Mouse (Mus musculus) midbrain, embryonic 16.5 days (tissue): ENCODE measurements around the gene Bcl2. TPM values are rescaled to one million over a fixed set of nuclear protein-coding genes. Genes with fewer than 3 reads are reported as not detected.

Source experiments
- ATAC-seq: fragments of 200-750 bp; cut with Nextera tagmentation; 2 replicates; pipeline ENCODE4 v1.8.0; 2017; ENCODE audit warnings: moderate TSS enrichment
- H3K27ac ChIP-seq: fragments of 300-500 bp; sonication (generic); 2 replicates; pipeline ENCODE4 v1.5.1; 2014; ENCODE audit warnings: mild to moderate bottlenecking, low read length, mixed read lengths
- H3K27me3 ChIP-seq: fragments of 300-500 bp; sonication (generic); 2 replicates; pipeline ENCODE4 v1.6.1; 2014; ENCODE audit warnings: low read depth, low read length, mixed read lengths; ENCODE audit not compliant: control insufficient read depth, insufficient read depth
- H3K36me3 ChIP-seq: fragments of 300-500 bp; sonication (generic); 2 replicates; pipeline ENCODE4 v1.6.1; 2014; ENCODE audit warnings: mild to moderate bottlenecking, low read length, moderate library complexity, mixed read lengths; ENCODE audit not compliant: control insufficient read depth, insufficient read depth
- H3K4me1 ChIP-seq: fragments of 300-500 bp; sonication (generic); 2 replicates; pipeline ENCODE4 v1.6.1; 2014; ENCODE audit warnings: mild to moderate bottlenecking, low read length, mixed read lengths; ENCODE audit not compliant: control insufficient read depth, insufficient read depth
- H3K4me2 ChIP-seq: fragments of 300-500 bp; sonication (generic); 2 replicates; pipeline ENCODE4 v1.6.1; 2014; ENCODE audit warnings: mild to moderate bottlenecking, low read length, mixed read lengths
- H3K4me3 ChIP-seq: fragments of 300-500 bp; sonication (generic); 2 replicates; pipeline ENCODE4 v1.5.1; 2014; ENCODE audit warnings: low read depth, mild to moderate bottlenecking, low read length, moderate library complexity, mixed read lengths
- H3K9ac ChIP-seq: fragments of 300-500 bp; sonication (generic); 2 replicates; pipeline ENCODE4 v1.6.1; 2014; ENCODE audit warnings: low read depth, low read length, mixed read lengths
- H3K9me3 ChIP-seq: fragments of 300-500 bp; sonication (generic); replicated peaks from 2 replicates; pipeline ENCODE4 v1.6.1; 2014; ENCODE audit warnings: mild to moderate bottlenecking, low read length, mixed read lengths; ENCODE audit not compliant: control insufficient read depth, poor library complexity, severe bottlenecking
- WGBS: fragments of 180-500 bp; shearing (Covaris S2); extraction: QIAGEN DNeasy Blood & Tissue Kit; methylation state at CpG from one replicate; pipeline ENCODE4 v1.1.7; 2014; 5-methylcytosine and 5-hydroxymethylcytosine counted together
- polyA plus RNA-seq: library from polyadenylated mRNA; unstranded; fragments of >200 nt; fragmentation: Nextera tagmentation; extraction: Ambion mirVana; gene quantifications from 2 replicates; pipeline ENCODE4 v1.2.1, GENCODE M21; 2015

The Bcl2 gene
- polyA plus RNA-seq, 1 experiment from 2014 or later = 16.2 TPM

- Histone ChIP-seq H3K27ac (no peak overlapping the region), H3K4me1 (no peaks in the 10 kb centered on the region; the same call in 1 of the 2 replicates), H3K4me2 (no peak overlapping the region), H3K9me3 (no peaks in the 10 kb centered on the region), H3K36me3 (no peaks in the 10 kb centered on the region), H3K9ac (no peak overlapping the region), H3K4me3 (no peak overlapping the region), H3K27me3 (no peaks in the 10 kb centered on the region)
- 48% methylated on average over 2 of the region's 2 CpGs for WGBS
- no peak for ATAC-seq
These were observed 122.8 kb downstream of the Bcl2 start for GRCm38 (mm10) chr1:106591180-106591774.

GRCm38 (mm10) chr1:106589141-106589540 is 124.9 kb downstream of the Bcl2 start:
- Histone ChIP-seq H3K36me3 (no peaks in the 10 kb centered on the region), H3K4me1 (no peaks in the 10 kb centered on the region), H3K27ac (no peak overlapping the region), H3K27me3 (no peaks in the 10 kb centered on the region), H3K9me3 (no peaks in the 10 kb centered on the region), H3K4me2 (no peak overlapping the region), H3K9ac (no peak overlapping the region), H3K4me3 (no peak overlapping the region)
- 94% methylated on average over 2 of the region's 2 CpGs for WGBS
- ATAC-seq = no peak

DNA sequence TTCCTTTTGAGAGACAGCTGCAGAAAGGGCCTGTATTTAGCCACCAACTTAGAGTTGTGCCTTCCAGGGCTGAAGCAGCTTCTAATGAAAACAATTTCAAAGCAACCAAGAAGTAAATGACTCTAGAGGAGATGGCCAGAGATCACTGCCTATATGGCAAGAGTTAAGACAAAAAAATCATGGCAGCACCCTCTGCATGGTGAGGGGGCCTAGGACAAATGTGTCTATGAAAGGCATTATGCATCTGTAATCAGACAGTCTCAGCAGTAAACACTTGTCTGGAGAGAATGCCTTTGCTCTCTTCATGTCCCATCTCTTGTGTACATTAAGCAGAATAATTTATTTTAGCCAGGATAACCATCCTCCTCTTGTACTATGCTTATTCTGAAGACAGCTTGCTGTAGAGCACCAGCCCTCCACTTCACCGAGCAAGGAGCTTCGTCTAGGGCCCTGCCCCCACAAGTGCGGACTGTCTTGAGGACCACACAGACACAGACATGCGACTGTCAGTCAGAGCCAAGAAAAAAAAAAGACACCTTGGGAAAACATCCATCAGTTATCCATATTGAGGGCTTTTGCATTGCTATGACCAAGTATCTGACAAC is 126.1 kb downstream of the Bcl2 start:
- H3K9ac ChIP-seq = no peak overlapping the region
- no peak for ATAC-seq
- no peak overlapping the region for H3K4me2 ChIP-seq
- no peaks in the 10 kb centered on the region for H3K36me3 ChIP-seq
- no peak overlapping the region for H3K27ac ChIP-seq
- H3K4me3 ChIP-seq = no peak overlapping the region
- peaks cover 2% of the 10 kb centered on the region for H3K4me1 ChIP-seq
- 88% methylated on average over 4 of the region's 4 CpGs for WGBS
- no peaks in the 10 kb centered on the region for H3K9me3 ChIP-seq
- H3K27me3 ChIP-seq = no peaks in the 10 kb centered on the region

DNA sequence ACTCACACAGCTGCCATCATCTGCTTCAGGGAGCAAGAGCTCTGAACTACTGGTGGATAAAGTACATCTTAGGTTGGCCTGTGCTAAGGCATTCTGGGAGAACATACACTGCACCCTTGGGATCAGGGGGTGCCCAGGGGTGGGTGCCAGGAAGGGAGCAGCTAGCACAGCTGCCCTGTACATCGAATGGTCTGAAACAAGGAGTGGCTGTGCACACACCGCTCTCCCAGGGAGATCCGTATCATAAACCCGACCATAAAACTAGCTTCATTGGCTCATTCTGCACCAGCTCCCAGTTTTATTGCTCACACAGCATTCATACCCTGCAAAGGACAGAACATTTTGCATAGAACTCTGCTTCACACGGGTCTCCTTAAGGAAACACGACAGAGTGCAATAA is 127.3 kb downstream of the Bcl2 start:
- Histone ChIP-seq H3K4me2 (no peak overlapping the region), H3K9ac (no peak overlapping the region), H3K9me3 (no peaks in the 10 kb centered on the region), H3K4me3 (no peak overlapping the region), H3K27ac (no peak overlapping the region), H3K27me3 (no peaks in the 10 kb centered on the region), H3K36me3 (no peaks in the 10 kb centered on the region), H3K4me1 (peaks cover 2% of the 10 kb centered on the region)
- 95% methylated on average over 6 of the region's 6 CpGs for WGBS
- ATAC-seq = no peak

- H3K9ac ChIP-seq = no peak overlapping the region
- H3K4me3 ChIP-seq = no peak overlapping the region
- no peaks in the 10 kb centered on the region for H3K9me3 ChIP-seq
- H3K4me2 ChIP-seq = no peak overlapping the region
- H3K4me1 ChIP-seq = peaks cover 2% of the 10 kb centered on the region
- peak overlapping the region; percentile 67 for H3K27ac ChIP-seq
- no peak for ATAC-seq
- H3K27me3 ChIP-seq = no peaks in the 10 kb centered on the region
- H3K36me3 ChIP-seq = no peaks in the 10 kb centered on the region
These were observed 128.7 kb downstream of the Bcl2 start for GRCm38 (mm10) chr1:106585349-106585748.

DNA sequence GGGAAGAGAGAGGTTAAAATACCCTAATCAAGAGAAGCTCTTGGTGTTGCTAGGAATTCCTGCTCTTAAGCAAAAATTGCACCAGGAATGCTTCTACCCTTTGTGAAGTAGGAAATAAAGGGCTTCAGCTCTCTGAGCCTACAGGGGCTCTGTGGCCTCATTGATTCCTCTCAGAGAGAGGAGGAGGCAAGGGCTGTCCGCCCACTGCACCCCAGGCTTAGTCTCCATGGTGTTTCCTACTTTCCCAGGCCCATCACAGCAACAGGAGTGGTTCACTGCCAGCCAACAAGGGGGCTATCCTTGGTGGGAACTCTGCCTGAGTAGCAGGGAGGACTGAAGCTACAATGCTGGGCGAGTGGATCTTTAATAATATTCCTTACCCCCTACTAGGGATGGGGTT is 129.2 kb downstream of the Bcl2 start:
- ATAC-seq = peak; percentile 82
- 44% methylated on average over 2 of the region's 2 CpGs for WGBS

GRCm38 (mm10) chr1:106584273-106584672 is 129.8 kb downstream of the Bcl2 start:
- no peak overlapping the region for H3K4me2 ChIP-seq
- H3K27ac ChIP-seq = peak overlapping the region; percentile 71
- H3K4me1 ChIP-seq = peaks cover 2% of the 10 kb centered on the region
- no peak for ATAC-seq
- H3K36me3 ChIP-seq = no peaks in the 10 kb centered on the region
- H3K9me3 ChIP-seq = no peaks in the 10 kb centered on the region
- no peaks in the 10 kb centered on the region for H3K27me3 ChIP-seq
- WGBS = 69% methylated on average over 4 of the region's 4 CpGs
- no peak overlapping the region for H3K4me3 ChIP-seq
- H3K9ac ChIP-seq = no peak overlapping the region

More for the DNA sequence above, 129.2 kb downstream of the Bcl2 start:
- Histone ChIP-seq H3K4me2 (no peak overlapping the region), H3K27ac (peak overlapping the region; percentile 67; the same call in 1 of the 2 replicates), H3K4me3 (no peak overlapping the region), H3K4me1 (peaks cover 2% of the 10 kb centered on the region), H3K36me3 (no peaks in the 10 kb centered on the region), H3K9me3 (no peaks in the 10 kb centered on the region), H3K27me3 (no peaks in the 10 kb centered on the region), H3K9ac (no peak overlapping the region)

DNA sequence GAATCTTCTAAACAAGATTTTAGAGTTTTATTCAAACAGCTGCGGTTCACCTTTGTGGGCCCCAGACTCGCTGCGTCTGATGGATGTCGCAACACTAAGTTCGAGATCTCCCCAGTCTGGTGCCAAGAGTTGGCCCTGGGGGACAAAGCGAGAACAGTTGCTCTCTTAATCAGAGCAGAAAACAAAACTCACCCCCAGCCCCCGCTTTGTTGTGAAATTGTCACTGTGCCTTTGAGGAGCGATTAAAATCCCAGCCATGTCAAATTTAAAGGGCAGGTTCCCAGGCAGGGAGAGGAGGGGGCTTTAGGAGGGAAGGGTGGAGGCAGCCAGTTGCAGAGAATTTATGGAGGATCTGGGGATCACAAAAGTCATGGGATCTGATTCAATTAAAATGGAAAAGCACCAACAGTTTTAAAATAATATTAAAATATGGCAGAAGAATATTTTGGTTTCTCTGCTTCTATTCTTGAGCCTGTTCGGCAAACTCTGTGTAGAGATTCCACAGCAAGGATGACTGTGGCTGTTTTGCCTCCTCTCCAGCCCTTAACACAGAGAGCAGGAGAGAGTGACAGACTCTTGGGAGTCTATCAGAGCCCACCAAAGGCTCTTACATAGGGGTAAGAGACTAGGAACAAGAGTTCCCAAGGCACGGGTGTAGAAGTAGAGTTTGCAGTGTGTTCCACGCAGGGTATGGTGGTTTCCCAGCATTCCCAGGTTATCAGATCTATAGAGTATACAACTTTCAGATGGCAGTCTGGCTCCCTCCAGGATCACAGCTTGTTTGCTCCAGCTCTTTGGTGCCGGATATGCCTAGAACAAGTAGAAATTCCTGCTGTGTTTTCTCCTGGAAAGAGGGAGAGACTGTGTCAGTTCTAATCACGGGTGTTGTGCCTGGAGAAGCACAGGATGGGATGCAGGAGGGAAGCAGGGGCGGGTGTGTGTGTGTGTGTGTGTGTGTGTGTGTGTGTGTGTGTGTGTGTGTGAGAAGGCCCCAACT is 130.5 kb downstream of the Bcl2 start:
- ATAC-seq = peak; percentile 44; the same call in 1 of the 2 replicates
- H3K9ac ChIP-seq = no peak overlapping the region
- H3K9me3 ChIP-seq = no peaks in the 10 kb centered on the region
- 33% methylated on average over 14 of the region's 14 CpGs for WGBS
- no peak overlapping the region for H3K4me3 ChIP-seq
- peak overlapping the region; percentile 71 for H3K27ac ChIP-seq
- no peaks in the 10 kb centered on the region for H3K27me3 ChIP-seq
- peaks cover 2% of the 10 kb centered on the region for H3K4me1 ChIP-seq
- H3K4me2 ChIP-seq = no peak overlapping the region
- H3K36me3 ChIP-seq = no peaks in the 10 kb centered on the region

DNA sequence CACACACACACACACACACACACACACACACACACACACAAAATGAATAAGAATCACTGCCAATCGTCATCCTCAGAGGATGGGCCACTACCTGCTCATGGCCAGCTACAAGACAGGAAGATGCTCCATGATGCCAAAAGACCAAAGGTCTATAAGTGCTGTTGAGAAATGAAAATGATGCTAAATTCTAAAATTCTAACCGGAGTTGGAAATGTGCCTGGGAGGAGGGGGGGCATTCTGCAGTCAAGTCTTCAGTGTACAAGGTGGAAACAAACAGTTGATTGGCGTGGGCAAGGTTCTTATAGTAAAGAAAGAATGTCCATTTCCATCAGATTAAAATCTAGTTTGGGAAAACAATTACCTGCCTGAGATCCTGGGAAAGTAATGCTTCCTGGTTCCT is 131.3 kb downstream of the Bcl2 start:
- no peak for ATAC-seq
- Histone ChIP-seq H3K27ac (0 out of 2 replicates have a peak overlapping the region, but pooled peaks have one; percentile 4), H3K9ac (no peak overlapping the region), H3K36me3 (no peaks in the 10 kb centered on the region), H3K9me3 (no peaks in the 10 kb centered on the region), H3K4me2 (no peak overlapping the region), H3K4me3 (no peak overlapping the region), H3K4me1 (peaks cover 2% of the 10 kb centered on the region), H3K27me3 (no peaks in the 10 kb centered on the region)
- WGBS = 60% methylated on average over 3 of the region's 3 CpGs
